Mouse (Mus musculus): ENCODE measurements at regions not wholly inside any gene's neighbourhood (a gene's known extent, or its start where the extent isn't known, plus 50 kb on each side); places are given as distances from the start of the nearest gene placed in this dataset.

DNA sequence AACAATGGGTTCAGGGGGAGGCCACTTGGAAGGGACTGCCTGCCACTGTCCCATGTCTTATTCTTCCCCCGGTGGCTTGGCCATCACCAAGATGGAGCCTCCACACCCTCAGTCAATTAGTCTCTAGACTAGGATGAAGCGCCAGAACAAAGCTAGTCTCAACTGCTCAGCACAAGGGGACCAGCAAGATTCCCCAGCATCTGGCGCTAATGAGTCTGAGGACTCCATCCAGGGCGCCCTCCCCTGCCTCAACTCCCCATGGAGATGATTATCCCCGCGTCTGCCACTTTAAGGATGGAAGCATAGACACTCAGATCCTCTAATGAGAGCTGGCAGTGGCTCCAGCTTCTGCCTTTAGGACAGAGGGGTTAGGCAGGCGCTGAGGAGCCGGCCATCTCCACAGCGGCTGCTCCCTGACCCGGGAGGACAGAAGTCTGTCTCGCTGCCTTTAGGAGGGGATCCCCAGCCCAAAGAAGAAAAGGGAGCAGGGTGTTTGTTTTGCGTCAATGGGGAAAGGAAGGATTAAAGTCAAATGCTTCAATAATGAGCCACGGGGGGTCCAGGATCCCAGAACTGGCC, 81.7 kb upstream of the Rbm19 start:
- 0 out of 2 replicates have a peak, but pooled peaks cover 3% of the 10 kb centered on the region for H3K27me3 ChIP-seq (replicated peaks; ENCODE audit: control insufficient read depth, insufficient read depth, low read length)
- DNase-seq (ENCODE audit: low spot score) (no peak), ATAC-seq (replicated peaks; ENCODE audit: low FRiP score, low TSS enrichment, low read depth) (no peak)
- no peak overlapping the region for H3K4me3 ChIP-seq (ENCODE audit: low read depth, low read length)
- no peak overlapping the region for H3K4me2 ChIP-seq (ENCODE audit: low read length)
- 22% methylated on average over 13 of the region's 13 CpGs for WGBS
- H3K9me3 ChIP-seq (ENCODE audit: control insufficient read depth, low read length), result no peaks in the 10 kb centered on the region
- H3K36me3 ChIP-seq (ENCODE audit: control insufficient read depth, insufficient read depth, low read length), result no peaks in the 10 kb centered on the region
- no peak overlapping the region for H3K9ac ChIP-seq (ENCODE audit: low read length)
- H3K27ac ChIP-seq (ENCODE audit: low read depth), result no peak overlapping the region
- no peaks in the 10 kb centered on the region for H3K4me1 ChIP-seq (replicated peaks; ENCODE audit: control insufficient read depth, insufficient read depth, low read length)

DNA sequence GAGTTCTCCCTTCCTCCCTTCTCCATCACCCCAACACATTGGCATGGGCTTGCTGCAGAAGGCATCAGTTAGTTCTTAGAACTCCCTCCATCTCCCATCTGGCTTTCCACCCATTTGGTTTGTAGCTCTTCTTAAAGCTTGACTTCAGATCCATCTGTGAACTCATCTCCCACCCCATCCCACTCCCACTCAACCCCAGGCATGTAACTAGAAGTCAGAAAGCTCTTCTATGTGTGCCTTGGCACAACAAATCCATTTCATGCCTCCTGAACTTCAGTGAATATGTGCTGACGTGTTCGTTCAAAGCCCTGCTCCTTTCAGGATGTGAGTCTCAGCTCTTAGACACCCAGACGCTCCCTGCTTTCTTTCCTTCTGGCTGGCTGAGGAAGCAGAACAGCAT, 81.0 kb upstream of the Rbm19 start:
- Histone ChIP-seq H3K4me3 (ENCODE audit: low read depth, low read length) (no peak overlapping the region), H3K9me3 (ENCODE audit: control insufficient read depth, low read length) (no peaks in the 10 kb centered on the region), H3K9ac (ENCODE audit: low read length) (no peak overlapping the region), H3K36me3 (ENCODE audit: control insufficient read depth, insufficient read depth, low read length) (no peaks in the 10 kb centered on the region), H3K4me1 (replicated peaks; ENCODE audit: control insufficient read depth, insufficient read depth, low read length) (no peaks in the 10 kb centered on the region), H3K27ac (ENCODE audit: low read depth) (no peak overlapping the region), H3K27me3 (replicated peaks; ENCODE audit: control insufficient read depth, insufficient read depth, low read length) (0 out of 2 replicates have a peak, but pooled peaks cover 3% of the 10 kb centered on the region), H3K4me2 (ENCODE audit: low read length) (no peak overlapping the region)
- WGBS, result 78% methylated on average over 3 of the region's 3 CpGs
- ATAC-seq (replicated peaks; ENCODE audit: low FRiP score, low TSS enrichment, low read depth), result no peak
- no peak for DNase-seq (ENCODE audit: low spot score)

DNA sequence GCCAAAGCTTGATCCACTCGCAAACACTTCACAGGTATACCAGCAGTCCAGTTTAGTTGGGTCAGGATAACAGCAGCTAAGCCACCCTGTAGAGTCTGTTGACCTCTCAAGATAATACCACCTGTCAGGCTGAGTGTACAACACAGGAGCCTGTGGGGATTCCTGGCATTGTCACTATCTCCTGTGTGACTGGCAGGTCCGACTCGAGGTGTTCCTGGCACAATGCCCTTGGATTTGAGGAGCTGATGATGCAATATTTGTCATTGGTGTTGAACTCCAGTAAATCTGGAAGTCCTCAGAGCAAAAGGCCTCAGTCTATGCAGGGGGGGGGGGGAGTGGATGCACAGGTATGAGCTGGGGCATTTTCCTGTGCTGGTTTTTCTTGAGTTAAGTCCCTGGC, 78.5 kb upstream of the Rbm19 start:
- Histone ChIP-seq H3K9ac (ENCODE audit: low read length) (no peak overlapping the region), H3K27me3 (replicated peaks; ENCODE audit: control insufficient read depth, insufficient read depth, low read length) (peaks cover 3% of the 10 kb centered on the region; the same call in 1 of the 2 replicates), H3K4me3 (ENCODE audit: low read depth, low read length) (no peak overlapping the region), H3K9me3 (ENCODE audit: control insufficient read depth, low read length) (no peaks in the 10 kb centered on the region), H3K27ac (ENCODE audit: low read depth) (no peak overlapping the region), H3K36me3 (ENCODE audit: control insufficient read depth, insufficient read depth, low read length) (no peaks in the 10 kb centered on the region), H3K4me1 (replicated peaks; ENCODE audit: control insufficient read depth, insufficient read depth, low read length) (no peaks in the 10 kb centered on the region), H3K4me2 (ENCODE audit: low read length) (no peak overlapping the region)
- 88% methylated on average over 3 of the region's 3 CpGs for WGBS
- ATAC-seq (replicated peaks; ENCODE audit: low FRiP score, low TSS enrichment, low read depth) (no peak), DNase-seq (ENCODE audit: low spot score) (no peak)

DNA sequence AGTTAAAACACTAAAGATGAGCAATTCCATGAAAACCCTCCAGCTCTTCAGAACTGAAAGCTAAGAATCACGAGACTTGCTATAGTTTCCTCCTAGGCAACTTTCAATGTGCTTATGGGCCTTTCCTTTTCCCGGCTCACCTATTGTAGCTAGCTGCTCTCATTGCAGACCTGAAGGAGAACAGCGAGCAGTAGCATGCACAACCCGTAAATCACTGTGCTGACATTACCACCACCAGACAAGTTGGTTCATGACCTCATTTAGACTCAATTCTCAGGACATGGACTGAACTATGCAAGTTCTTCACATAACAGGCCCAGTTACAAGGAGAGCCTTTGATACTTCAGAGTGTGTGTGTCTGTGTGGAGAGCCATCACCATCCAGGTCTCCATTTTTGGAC, 72.5 kb upstream of the Rbm19 start:
- no peak overlapping the region for H3K4me2 ChIP-seq (ENCODE audit: low read length)
- no peak overlapping the region for H3K27ac ChIP-seq (ENCODE audit: low read depth)
- H3K4me1 ChIP-seq (replicated peaks; ENCODE audit: control insufficient read depth, insufficient read depth, low read length), result no peaks in the 10 kb centered on the region
- H3K9me3 ChIP-seq (ENCODE audit: control insufficient read depth, low read length), result no peaks in the 10 kb centered on the region
- H3K27me3 ChIP-seq (replicated peaks; ENCODE audit: control insufficient read depth, insufficient read depth, low read length), result no peaks in the 10 kb centered on the region; the same call in 1 of the 2 replicates
- no peak overlapping the region for H3K4me3 ChIP-seq (ENCODE audit: low read depth, low read length)
- no peak overlapping the region for H3K9ac ChIP-seq (ENCODE audit: low read length)
- DNase-seq (ENCODE audit: low spot score) (no peak), ATAC-seq (replicated peaks; ENCODE audit: low FRiP score, low TSS enrichment, low read depth) (no peak)
- no peaks in the 10 kb centered on the region for H3K36me3 ChIP-seq (ENCODE audit: control insufficient read depth, insufficient read depth, low read length)
- 74% methylated on average over 4 of the region's 4 CpGs for WGBS

DNA sequence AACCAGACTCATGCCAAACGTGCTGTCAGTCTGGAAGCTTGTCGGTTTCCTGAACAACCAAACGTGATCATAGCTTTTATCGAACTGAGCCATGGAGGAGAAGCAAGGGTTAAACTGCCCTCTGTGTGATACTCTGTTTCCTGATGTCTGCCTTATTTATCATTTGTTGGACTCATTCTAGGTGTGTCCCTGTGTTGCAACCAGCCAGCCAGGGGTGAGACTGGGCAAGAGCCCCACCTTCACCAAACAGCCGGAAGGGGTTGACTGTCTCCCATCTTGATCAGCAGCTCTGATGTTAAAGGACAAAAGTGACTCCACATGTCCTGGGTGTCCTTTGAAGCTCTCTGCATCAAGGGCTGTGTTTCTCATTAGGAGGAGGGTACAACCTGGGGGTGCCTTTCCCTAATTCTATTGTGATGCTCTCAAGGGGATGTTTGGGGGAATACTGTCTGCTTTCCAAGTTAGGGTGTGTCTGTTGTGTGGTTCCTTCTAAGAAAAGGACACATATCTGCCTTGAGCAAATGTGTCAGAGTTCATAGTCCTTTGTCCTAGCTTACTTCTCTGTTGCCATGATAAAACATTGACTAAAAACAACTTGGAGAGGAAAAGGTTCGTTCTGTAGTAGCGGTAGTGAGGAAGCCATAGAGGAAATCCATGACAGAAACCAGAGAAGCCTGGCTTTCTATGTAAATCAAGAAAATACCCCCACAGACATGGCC, 67.0 kb upstream of the Rbm19 start:
- no peaks in the 10 kb centered on the region for H3K9me3 ChIP-seq (ENCODE audit: control insufficient read depth, low read length)
- no peak for DNase-seq (ENCODE audit: low spot score)
- H3K4me2 ChIP-seq (ENCODE audit: low read length), result no peak overlapping the region
- H3K4me3 ChIP-seq (ENCODE audit: low read depth, low read length), result no peak overlapping the region
- H3K27me3 ChIP-seq (replicated peaks; ENCODE audit: control insufficient read depth, insufficient read depth, low read length), result no peaks in the 10 kb centered on the region
- no peak overlapping the region for H3K9ac ChIP-seq (ENCODE audit: low read length)
- no peaks in the 10 kb centered on the region for H3K36me3 ChIP-seq (ENCODE audit: control insufficient read depth, insufficient read depth, low read length)
- WGBS, result 87% methylated on average over 7 of the region's 7 CpGs
- H3K27ac ChIP-seq (ENCODE audit: low read depth), result no peak overlapping the region
- no peak for ATAC-seq (replicated peaks; ENCODE audit: low FRiP score, low TSS enrichment, low read depth)
- no peaks in the 10 kb centered on the region for H3K4me1 ChIP-seq (replicated peaks; ENCODE audit: control insufficient read depth, insufficient read depth, low read length)

DNA sequence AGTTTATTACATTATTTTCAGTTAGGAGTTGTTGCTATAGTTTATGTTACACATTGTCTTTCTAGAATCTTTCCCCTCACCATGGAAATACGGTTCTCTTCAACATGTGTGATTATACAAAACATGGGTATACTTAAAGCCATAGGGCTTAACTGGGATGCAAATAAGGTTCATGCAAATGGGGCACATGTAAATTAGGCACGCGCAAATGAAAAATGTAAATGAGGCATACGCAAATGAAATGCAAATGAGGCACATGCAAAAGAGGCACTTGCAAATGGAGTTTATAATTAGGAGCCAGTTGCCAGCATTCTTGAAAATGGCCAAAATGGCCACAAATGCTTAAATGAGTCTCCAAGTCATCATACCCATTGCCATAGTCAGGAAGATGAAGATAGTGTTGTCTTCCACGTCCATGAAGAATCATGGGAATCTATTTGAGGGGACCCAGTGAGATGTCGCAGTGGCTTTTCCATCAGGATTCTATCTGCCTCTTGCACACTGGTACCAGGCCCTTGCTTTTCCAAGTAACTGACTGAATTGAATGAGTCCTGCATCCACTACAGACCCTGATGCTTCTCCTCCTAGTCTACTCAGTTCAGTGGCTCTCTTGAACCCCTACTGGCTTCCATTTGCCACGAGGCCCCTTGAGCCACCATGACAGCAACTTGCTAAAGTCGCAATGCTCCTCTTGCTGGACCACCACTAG, 65.4 kb upstream of the Rbm19 start:
- Histone ChIP-seq H3K4me1 (replicated peaks; ENCODE audit: control insufficient read depth, insufficient read depth, low read length) (no peaks in the 10 kb centered on the region; the same call in 1 of the 2 replicates), H3K4me2 (ENCODE audit: low read length) (no peak overlapping the region), H3K27ac (ENCODE audit: low read depth) (no peak overlapping the region), H3K36me3 (ENCODE audit: control insufficient read depth, insufficient read depth, low read length) (no peaks in the 10 kb centered on the region), H3K4me3 (ENCODE audit: low read depth, low read length) (no peak overlapping the region), H3K9me3 (ENCODE audit: control insufficient read depth, low read length) (no peaks in the 10 kb centered on the region), H3K9ac (ENCODE audit: low read length) (no peak overlapping the region), H3K27me3 (replicated peaks; ENCODE audit: control insufficient read depth, insufficient read depth, low read length) (no peaks in the 10 kb centered on the region)
- 86% methylated on average over 8 of the region's 8 CpGs for WGBS
- no peak for DNase-seq (ENCODE audit: low spot score)
- no peak for ATAC-seq (replicated peaks; ENCODE audit: low FRiP score, low TSS enrichment, low read depth)

DNA sequence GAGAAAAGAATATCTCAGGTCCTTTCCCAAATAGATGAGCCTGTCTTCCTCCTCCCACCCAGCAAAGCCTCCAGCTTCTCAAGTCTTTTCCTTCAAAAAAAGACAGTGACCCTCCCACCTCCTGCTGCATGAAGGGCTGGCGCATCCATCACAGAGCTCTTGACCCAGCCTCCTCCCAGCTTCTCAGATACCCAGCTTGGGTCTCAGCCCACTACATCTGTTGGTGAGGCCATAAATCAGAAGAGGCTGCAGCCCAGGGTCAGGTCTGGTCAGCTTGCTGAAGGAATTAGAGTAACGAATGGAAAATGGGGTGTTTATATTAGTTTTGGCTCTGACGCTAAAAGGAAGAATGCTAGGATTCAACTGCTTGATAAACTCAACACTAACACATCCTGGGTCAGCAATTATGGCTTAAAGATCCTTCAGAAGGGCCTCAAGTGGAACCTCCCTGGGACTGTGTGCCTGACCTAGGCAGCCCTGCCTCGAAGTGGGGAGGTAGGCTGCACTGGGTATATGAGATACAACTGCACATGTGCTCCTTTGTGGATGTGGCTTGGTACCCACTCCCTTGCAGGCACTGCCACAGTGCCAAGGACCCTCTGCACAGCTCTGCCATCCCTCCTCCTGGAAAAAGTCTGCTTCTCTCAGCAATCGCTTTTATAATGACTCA, 61.6 kb upstream of the Rbm19 start:
- no peak for DNase-seq (ENCODE audit: low spot score)
- Histone ChIP-seq H3K27ac (ENCODE audit: low read depth) (no peak overlapping the region), H3K9me3 (ENCODE audit: control insufficient read depth, low read length) (no peaks in the 10 kb centered on the region), H3K4me3 (ENCODE audit: low read depth, low read length) (no peak overlapping the region), H3K27me3 (replicated peaks; ENCODE audit: control insufficient read depth, insufficient read depth, low read length) (no peaks in the 10 kb centered on the region), H3K9ac (ENCODE audit: low read length) (no peak overlapping the region), H3K4me1 (replicated peaks; ENCODE audit: control insufficient read depth, insufficient read depth, low read length) (no peaks in the 10 kb centered on the region; the same call in 1 of the 2 replicates), H3K36me3 (ENCODE audit: control insufficient read depth, insufficient read depth, low read length) (no peaks in the 10 kb centered on the region), H3K4me2 (ENCODE audit: low read length) (no peak overlapping the region)
- ATAC-seq (replicated peaks; ENCODE audit: low FRiP score, low TSS enrichment, low read depth), result no peak
- 34% methylated on average over 5 of the region's 5 CpGs for WGBS

Data from intestine, embryonic 14.5 days (tissue).